Mouse (Mus musculus) liver, adult 2 months (tissue): ENCODE measurements around the gene Eml1.

Experiments
- CTCF ChIP-seq: fragments of 200-500 bp; IDR thresholded peaks from 2 replicates; pipeline ENCODE4 v1.5.1; 2011; ENCODE audit warnings: low read depth, low read length, control low read depth
- POLR2A ChIP-seq: fragments of 200-500 bp; IDR thresholded peaks from 2 replicates; pipeline ENCODE4 v1.6.1; 2011; ENCODE audit warnings: low read length, control low read depth; ENCODE audit not compliant: insufficient read depth; ENCODE audit errors: extremely low read depth

DNA sequence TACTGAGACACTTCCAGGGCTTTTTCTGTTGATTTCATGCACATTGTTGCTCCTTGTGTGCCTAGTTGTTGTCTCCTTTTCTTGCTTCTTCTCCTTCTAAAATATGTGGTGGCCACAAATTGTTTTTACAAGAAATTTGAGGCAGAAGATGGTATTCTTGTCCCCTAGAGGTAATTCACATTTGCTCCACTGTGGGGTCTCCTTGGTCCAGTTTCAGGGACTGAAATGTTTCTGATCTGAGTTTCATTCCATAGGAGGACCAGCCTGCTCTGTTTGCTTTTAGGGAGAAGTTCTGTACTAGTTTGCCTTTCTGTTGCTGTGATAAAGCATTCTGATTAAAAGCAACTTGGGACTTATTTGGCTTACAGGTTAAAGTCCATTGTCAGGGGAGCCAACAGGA is 187.4 kb downstream of the Eml1 start:
- TF ChIP-seq CTCF (no peak), POLR2A (no peak)
